Mouse (Mus musculus): ENCODE data around the gene Vmn1r46. TPM values are rescaled to one million over a fixed set of nuclear protein-coding genes. Genes with fewer than 3 reads are reported as not detected.
"Not testable (repeated sequence)": the region's sequence is repeated elsewhere in the genome, so short reads cannot be mapped to it uniquely, and the experiment has no call there.

Gene Vmn1r46
- not detected for total RNA-seq (2021)

DNA sequence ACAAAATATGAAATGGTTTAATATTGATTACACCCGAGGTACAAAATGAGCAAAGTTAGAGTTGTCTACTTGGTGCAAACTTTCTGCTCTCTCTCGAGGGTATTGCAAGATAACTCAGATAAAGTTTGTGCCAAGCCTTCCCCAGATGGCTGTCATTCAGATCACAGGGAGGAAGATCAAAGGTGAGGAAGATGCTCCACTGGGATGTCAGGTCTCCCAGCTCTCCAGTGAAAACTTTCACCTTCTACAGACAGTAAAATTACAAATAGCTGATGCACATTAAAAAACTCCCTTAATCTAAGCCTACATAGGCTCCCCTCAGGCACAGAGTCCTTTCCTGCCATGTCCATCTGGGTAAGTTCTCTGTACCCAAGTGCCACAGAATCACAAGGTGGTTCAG is at the start of gene Vmn1r46:
Gene Vmn1r46 (plus strand): TSS at position 301 of the 400 bp plus-strand sequence.
- intact Hi-C loops (cut with DNase I): no loop called here
- DNase-seq (ENCODE audit: extremely low spot score in 1 of 2, low spot score in 2 of 2): no peak

DNA sequence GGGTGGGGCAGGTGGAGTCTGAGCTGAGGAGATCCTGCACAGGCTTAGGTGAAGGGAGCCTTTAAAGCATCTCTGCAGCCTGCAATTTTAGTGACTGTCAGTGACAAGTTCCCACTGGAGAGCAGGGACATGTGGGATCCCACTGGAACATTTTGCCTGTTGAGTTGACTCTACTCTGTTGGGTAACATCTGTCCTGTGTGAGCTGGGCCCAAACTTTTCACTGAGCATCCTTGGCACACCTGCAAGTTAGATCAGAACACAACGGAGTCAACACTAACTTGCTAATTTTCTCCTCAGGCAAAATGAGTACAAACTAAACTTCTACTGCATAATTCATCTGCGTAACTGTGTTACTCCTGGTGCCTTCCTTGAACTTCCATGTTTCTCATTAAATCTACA is 28.6 kb upstream of the Vmn1r46 start, which contains the start of gene Vmn1r45:
Gene Vmn1r45 (minus strand): TSS at position 101 of the 400 bp plus-strand sequence.
- intact Hi-C loops (cut with DNase I): loop anchor here (5.0 kb wide), 1 partner anchor 202 kb away; no protein-coding TSS in a partner anchor

DNA sequence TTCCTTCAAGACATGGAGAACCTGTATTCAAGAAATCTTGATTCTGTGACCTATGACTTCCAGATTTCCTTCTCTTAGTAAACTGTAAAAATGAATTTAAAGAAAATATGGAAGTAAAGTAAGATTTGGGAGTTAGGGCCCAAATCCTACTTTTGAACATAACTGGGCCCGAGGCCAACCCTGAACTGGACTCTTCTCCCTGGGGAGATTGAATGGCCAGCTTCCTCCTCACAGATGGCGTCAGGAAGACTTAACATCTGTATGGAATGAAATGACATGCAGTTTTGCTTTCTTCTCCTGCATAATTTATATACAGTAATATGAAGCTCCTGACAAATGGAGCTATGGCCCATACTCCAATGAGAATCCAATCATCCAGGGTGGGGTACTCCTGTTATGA is 28.2 kb upstream of the Vmn1r46 start:
- intact Hi-C loops (cut with DNase I): loop anchor here (5.0 kb wide), 1 partner anchor 201 kb away; no protein-coding TSS in a partner anchor
- DNase-seq (ENCODE audit: extremely low spot score in 1 of 2, low spot score in 2 of 2): no peak

More for the DNA sequence above, 28.6 kb upstream of the Vmn1r46 start, which contains the start of gene Vmn1r45:
- DNase-seq (ENCODE audit: extremely low spot score in 1 of 2, low spot score in 2 of 2): not testable (repeated sequence)

DNA sequence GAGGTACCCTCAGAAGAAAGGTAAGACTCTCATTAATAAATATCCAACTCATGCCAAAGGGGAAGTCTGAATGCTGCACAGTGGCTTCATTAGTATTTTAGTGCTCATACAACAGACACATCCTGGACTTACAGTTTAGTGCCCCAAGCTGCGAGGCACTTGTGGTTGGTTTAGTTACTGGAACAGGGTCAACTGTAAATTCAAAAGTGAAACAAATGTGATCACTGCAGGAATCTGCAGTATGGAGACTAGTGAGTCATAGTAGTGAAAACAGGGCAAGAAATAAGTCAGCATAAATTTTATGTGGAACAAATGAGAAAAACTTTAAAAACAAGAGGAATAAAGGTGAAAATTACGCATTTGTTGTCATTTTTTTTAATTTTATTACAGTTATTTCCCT is 15.6 kb upstream of the Vmn1r46 start:
- intact Hi-C loops (cut with DNase I): no loop called here
- DNase-seq (ENCODE audit: extremely low spot score in 1 of 2, low spot score in 2 of 2): no peak

DNA sequence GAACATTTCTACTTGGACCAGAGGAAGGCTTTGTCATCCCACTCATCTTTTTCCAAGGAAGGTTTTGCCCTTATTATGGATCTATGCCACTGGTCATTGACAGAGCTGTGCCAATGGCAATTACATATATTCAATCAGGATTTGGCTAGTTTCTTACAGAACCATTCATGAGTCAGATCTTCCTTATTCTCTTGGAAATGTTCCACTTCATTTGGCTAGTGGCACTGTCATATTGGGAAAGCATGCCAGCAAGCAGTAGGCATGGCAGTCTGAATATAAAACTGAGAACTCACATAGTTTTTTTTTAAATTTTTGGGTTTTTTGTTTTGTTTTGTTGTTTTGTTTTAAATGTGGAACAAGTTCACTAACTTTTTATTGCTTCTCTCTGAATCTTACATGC is 2.8 kb upstream of the Vmn1r46 start:
- intact Hi-C loops (cut with DNase I): no loop called here
- DNase-seq (ENCODE audit: extremely low spot score in 1 of 2, low spot score in 2 of 2): no peak

DNA sequence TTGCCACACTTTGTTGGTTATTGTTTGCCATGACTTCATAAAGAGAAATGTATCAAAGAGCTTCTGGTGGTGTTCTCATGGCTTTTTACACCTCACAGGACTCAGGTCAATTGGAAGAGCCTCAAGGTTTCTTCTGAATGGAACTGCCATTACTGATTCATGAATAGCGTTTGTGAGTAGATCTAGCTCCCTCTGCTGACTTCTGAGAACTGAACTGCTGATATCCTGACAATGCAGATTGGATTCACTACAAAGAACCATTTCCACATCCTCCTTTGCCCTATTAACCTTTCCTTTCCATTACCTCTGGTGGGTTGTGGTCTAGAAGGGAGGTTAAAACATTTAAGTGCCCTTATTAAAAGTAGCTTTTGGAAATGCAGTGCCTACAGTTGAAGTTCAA is 16.9 kb downstream of the Vmn1r46 start:
- intact Hi-C loops (cut with DNase I): no loop called here

DNA sequence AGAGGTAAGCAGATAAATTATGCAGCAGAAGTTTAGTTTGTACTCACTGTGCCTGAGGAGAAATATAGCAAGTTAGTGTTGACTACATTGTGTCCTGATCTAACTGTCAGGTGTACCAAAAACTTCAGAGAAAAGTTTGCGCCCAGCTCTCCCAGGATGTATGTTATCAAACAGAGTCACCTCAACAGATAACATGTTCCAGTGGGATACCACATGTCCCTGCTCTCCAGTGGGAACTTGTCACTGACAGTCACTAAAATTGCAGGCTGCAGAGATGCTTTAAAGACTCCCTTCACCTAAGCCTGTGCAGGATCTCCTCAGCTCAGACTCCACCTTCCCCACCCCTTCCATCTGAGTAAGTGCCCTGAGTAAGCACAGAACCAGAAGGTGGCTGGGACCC is 46.7 kb downstream of the Vmn1r46 start, which contains the start of gene Vmn1r47:
Gene Vmn1r47 (plus strand): TSS at position 301 of the 400 bp plus-strand sequence.
- intact Hi-C loops (cut with DNase I); DNase-seq (ENCODE audit: extremely low spot score in 1 of 2, low spot score in 2 of 2): not testable (repeated sequence)

More for the DNA sequence above, 16.9 kb downstream of the Vmn1r46 start:
- DNase-seq (ENCODE audit: extremely low spot score in 1 of 2, low spot score in 2 of 2): no peak

Other genes starting within 250 kb of the Vmn1r46 start
- gene Vmn1r41, start 228.5 kb upstream of the Vmn1r46 start, total RNA-seq (2021): not detected
- gene Vmn1r42, start 92.9 kb upstream of the Vmn1r46 start, total RNA-seq (2021): not detected
- gene Vmn1r43, start 92.9 kb upstream of the Vmn1r46 start, total RNA-seq (2021): not detected
- gene Vmn1r44, start 85.7 kb upstream of the Vmn1r46 start, total RNA-seq (2021): not detected
- gene Vmn1r45, start 28.7 kb upstream of the Vmn1r46 start, total RNA-seq (2021): not detected
- gene Vmn1r47, start 46.8 kb downstream of the Vmn1r46 start, total RNA-seq (2021): under 1 TPM in 1 of 2 experiments, not detected in 1; 0.04 TPM
- gene Vmn1r48, start 67.5 kb downstream of the Vmn1r46 start, total RNA-seq (2021): not detected
- gene Vmn1r49, start 109.2 kb downstream of the Vmn1r46 start, total RNA-seq (2021): not detected
- gene Vmn1r50, start 132.1 kb downstream of the Vmn1r46 start, total RNA-seq (2021): not detected
- gene Vmn1r51, start 153.3 kb downstream of the Vmn1r46 start, total RNA-seq (2021): not detected
- not detected for gene Vmn1r52, start 205.5 kb downstream of the Vmn1r46 start, total RNA-seq (2021)
- not detected for gene V1ra8, start 233.5 kb downstream of the Vmn1r46 start, total RNA-seq (2021)